Mouse (Mus musculus): ENCODE data around the gene Bcar1.

- TF ChIP-seq POLR2A (IDR thresholded peaks at IDR 0.05; ENCODE audit: insufficient read depth, low read depth, low read length), result no peak
- TF ChIP-seq CTCF (IDR thresholded peaks at IDR 0.05; ENCODE audit: insufficient read depth, low read depth, low read length), result no peak
Measured at GRCm38 (mm10) chr8:111697655-111698054, 46.0 kb downstream of the Bcar1 start.

Data from olfactory bulb, adult 2 months (tissue).